Comparison of ENCODE assay signal across 8 mouse cellular contexts in the genomic region with DNA sequence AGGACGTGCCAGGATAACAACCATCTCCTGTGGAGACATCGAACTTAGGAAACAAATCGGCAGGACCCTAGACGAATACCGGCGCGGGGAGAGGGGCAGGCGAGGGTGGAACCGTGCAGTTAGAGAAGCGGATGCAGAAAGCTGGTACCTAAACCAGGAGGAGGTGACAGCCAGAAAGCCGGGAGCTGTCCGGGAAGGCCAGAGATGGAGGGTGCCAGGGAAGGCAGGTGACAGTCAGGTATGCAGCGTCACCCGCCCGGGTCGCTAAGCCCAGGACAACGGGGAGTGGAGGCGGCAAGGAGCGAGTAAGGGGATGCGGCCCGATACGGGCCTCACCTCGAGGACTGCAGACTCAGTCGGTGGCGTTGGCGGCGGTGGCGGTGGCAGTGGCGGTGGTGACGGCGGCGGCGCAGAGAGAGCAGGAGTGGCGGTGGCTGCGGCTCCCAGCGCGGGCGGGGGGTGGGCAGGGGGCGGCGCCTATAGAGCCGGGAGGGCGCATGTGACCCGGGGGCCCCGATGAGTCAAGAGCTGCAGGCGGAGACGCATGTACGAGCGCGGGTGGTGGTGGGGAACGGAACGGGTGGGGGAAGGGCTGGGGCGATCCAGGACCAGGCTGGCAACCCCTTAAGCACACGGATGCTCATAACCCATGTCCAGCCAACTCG. TPM values are rescaled to one million over a fixed set of nuclear protein-coding genes. Genes with fewer than 3 reads are reported as not detected.
DNase-seq lines count a peak whose midpoint lies in the region; ATAC-seq and TF ChIP-seq lines count a peak whose summit lies in the region.

A gene (minus strand): TSS at position 573 of the 665 bp plus-strand sequence.

- peak; percentile 78 for ATAC-seq in kidney, embryonic 16.5 days (ENCODE audit: low FRiP score, low TSS enrichment)
- peak; percentile 83 for ATAC-seq in forebrain, embryonic 13.5 days
- ATAC-seq in hindbrain, embryonic 14.5 days (ENCODE audit: low FRiP score), result peak; percentile 87
- peak; percentile 82 for ATAC-seq in midbrain, embryonic 14.5 days (ENCODE audit: low FRiP score, low TSS enrichment)

- 1% methylated on average over 42 of the region's 54 CpGs for WGBS in kidney, embryonic 16.5 days
- under 1% methylated on average over 43 of the region's 54 CpGs for WGBS in forebrain, embryonic 13.5 days
- WGBS in hindbrain, embryonic 14.5 days, result under 1% methylated on average over 50 of the region's 54 CpGs
- WGBS in midbrain, embryonic 14.5 days, result under 1% methylated on average over 52 of the region's 54 CpGs

- intact Hi-C loops in left cerebral cortex, postnatal 4 days (cut with DNase I), result no loop called here

- H3K9ac ChIP-seq in kidney, embryonic 16.5 days (replicated peaks; ENCODE audit: low read length), result peak within 1 kb of the TSS; percentile 69
- H3K9ac ChIP-seq in forebrain, embryonic 13.5 days, result peak within 1 kb of the TSS; percentile 68
- H3K9ac ChIP-seq in hindbrain, embryonic 14.5 days, result peak within 1 kb of the TSS; percentile 77
- peak within 1 kb of the TSS; percentile 77 for H3K9ac ChIP-seq in midbrain, embryonic 14.5 days (replicated peaks; ENCODE audit: low read length)

- H3K4me2 ChIP-seq in kidney, embryonic 16.5 days (replicated peaks; ENCODE audit: low read depth, low read length), result peak within 1 kb of the TSS; percentile 94
- peak within 1 kb of the TSS; percentile 76 for H3K4me2 ChIP-seq in forebrain, embryonic 13.5 days
- peak within 1 kb of the TSS; percentile 71 for H3K4me2 ChIP-seq in hindbrain, embryonic 14.5 days (replicated peaks)
- peak within 1 kb of the TSS; percentile 75 for H3K4me2 ChIP-seq in midbrain, embryonic 14.5 days (ENCODE audit: low read length)

- H3K4me3 ChIP-seq in kidney, embryonic 16.5 days (ENCODE audit: low read length), result peak within 1 kb of the TSS; percentile 65
- H3K4me3 ChIP-seq in forebrain, embryonic 13.5 days, result peak within 1 kb of the TSS; percentile 49
- H3K4me3 ChIP-seq in hindbrain, embryonic 14.5 days (replicated peaks; ENCODE audit: low read length), result peak within 1 kb of the TSS; percentile 49
- H3K4me3 ChIP-seq in midbrain, embryonic 14.5 days (replicated peaks; ENCODE audit: low read depth, low read length), result peak within 1 kb of the TSS; percentile 47

- no peaks in the 10 kb centered on the region for H3K27me3 ChIP-seq in kidney, embryonic 16.5 days (ENCODE audit: insufficient read depth, low read length)
- peaks cover 12% of the 10 kb centered on the region; the same call in 1 of the 2 replicates for H3K27me3 ChIP-seq in forebrain, embryonic 13.5 days
- no peaks in the 10 kb centered on the region for H3K27me3 ChIP-seq in hindbrain, embryonic 14.5 days (ENCODE audit: control insufficient read depth, insufficient read depth, low read length)
- H3K27me3 ChIP-seq in midbrain, embryonic 14.5 days (ENCODE audit: control insufficient read depth, insufficient read depth, low read length), result no peaks in the 10 kb centered on the region

- TF ChIP-seq POLR2A in brain, embryonic 14.5 days (IDR thresholded peaks at IDR 0.05; ENCODE audit: borderline replicate concordance, extremely low read depth, insufficient read depth, insufficient read length, poor library complexity, severe bottlenecking), result peak; percentile 22; the same call in 1 of the 2 replicates

- no peak for TF ChIP-seq CTCF in brain, embryonic 14.5 days (IDR thresholded peaks at IDR 0.05; ENCODE audit: borderline replicate concordance, extremely low read depth, insufficient read depth, insufficient read length)

- no peaks in the 10 kb centered on the region for H3K9me3 ChIP-seq in kidney, embryonic 16.5 days (ENCODE audit: low read length)
- no peaks in the 10 kb centered on the region for H3K9me3 ChIP-seq in forebrain, embryonic 13.5 days (replicated peaks)
- no peaks in the 10 kb centered on the region for H3K9me3 ChIP-seq in hindbrain, embryonic 14.5 days (ENCODE audit: control insufficient read depth, low read length)
- no peaks in the 10 kb centered on the region for H3K9me3 ChIP-seq in midbrain, embryonic 14.5 days (ENCODE audit: control insufficient read depth, low read length)

- H3K27ac ChIP-seq in kidney, embryonic 16.5 days (ENCODE audit: low read length), result peak within 1 kb of the TSS; percentile 43; the same call in 1 of the 2 replicates
- H3K27ac ChIP-seq in forebrain, embryonic 13.5 days, result no peak within 1 kb of the TSS
- peak within 1 kb of the TSS; percentile 65 for H3K27ac ChIP-seq in hindbrain, embryonic 14.5 days
- H3K27ac ChIP-seq in midbrain, embryonic 14.5 days (replicated peaks; ENCODE audit: low read depth, low read length), result peak within 1 kb of the TSS; percentile 63

- H3K4me1 ChIP-seq in kidney, embryonic 16.5 days (ENCODE audit: insufficient read depth, low read length), result peaks cover 33% of the 10 kb centered on the region
- peaks cover 25% of the 10 kb centered on the region for H3K4me1 ChIP-seq in forebrain, embryonic 13.5 days
- H3K4me1 ChIP-seq in hindbrain, embryonic 14.5 days (replicated peaks; ENCODE audit: control insufficient read depth, insufficient read depth, low read length), result peaks cover 15% of the 10 kb centered on the region; the same call in 1 of the 2 replicates
- peaks cover 19% of the 10 kb centered on the region for H3K4me1 ChIP-seq in midbrain, embryonic 14.5 days (ENCODE audit: control insufficient read depth, insufficient read depth, low read length)

- no peaks in the 10 kb centered on the region for H3K36me3 ChIP-seq in kidney, embryonic 16.5 days (ENCODE audit: insufficient read depth, low read length)
- no peaks in the 10 kb centered on the region for H3K36me3 ChIP-seq in forebrain, embryonic 13.5 days (ENCODE audit: poor library complexity, severe bottlenecking)
- no peaks in the 10 kb centered on the region for H3K36me3 ChIP-seq in hindbrain, embryonic 14.5 days (replicated peaks; ENCODE audit: control insufficient read depth, insufficient read depth)
- no peaks in the 10 kb centered on the region for H3K36me3 ChIP-seq in midbrain, embryonic 14.5 days (ENCODE audit: control insufficient read depth, insufficient read depth, low read length)

- DNase-seq in kidney, adult 18-20 months, result no peak
- DNase-seq in brain, embryonic 14.5 days (ENCODE audit: low read depth), result peak; percentile 88
- peak; percentile 61 for DNase-seq in hindbrain, embryonic 14.5 days (ENCODE audit: low spot score)
- DNase-seq in left cerebral cortex, postnatal 4 days, result peak; percentile 75
- DNase-seq in midbrain, embryonic 14.5 days, result peak; percentile 84
- peak; percentile 36 to 53 for DNase-seq in thymus, adult 18-20 months

RNA-seq across cellular contexts. Expression of the gene that starts here (rescaled TPM):
- polyA plus RNA-seq in kidney, embryonic 16.5 days (2015; fragmentation: Nextera tagmentation; extraction: Ambion mirVana), result 10.9 and 15.3 TPM in 2 replicates
- 48.6 and 69.6 TPM in 2 replicates for polyA plus RNA-seq in brain, embryonic 14.5 days (2012; rRNA removed)
- polyA plus RNA-seq in forebrain, embryonic 13.5 days (2015; fragmentation: Nextera tagmentation; extraction: Ambion mirVana), result 15.4 and 19.4 TPM in 2 replicates
- 142 and 174 TPM in 2 replicates for polyA plus RNA-seq in hindbrain, embryonic 14.5 days (2014; fragmentation: Nextera tagmentation; extraction: Ambion mirVana)
- 100 to 1,000 TPM; 190 to 217 TPM for total RNA-seq in left cerebral cortex, postnatal 4 days (2021)
- polyA plus RNA-seq in midbrain, embryonic 14.5 days (2014; fragmentation: Nextera tagmentation; extraction: Ambion mirVana), result 64.3 and 83.3 TPM in 2 replicates
